Mouse (Mus musculus) cortical plate, adult 2 months (tissue): ENCODE results near the gene Ephb2.

Source experiments
- CTCF ChIP-seq: fragments of 200-500 bp; IDR thresholded peaks from 2 replicates; pipeline ENCODE4 v1.5.1; 2011; ENCODE audit warnings: mild to moderate bottlenecking, control low read depth, low read length; ENCODE audit not compliant: insufficient read depth; ENCODE audit errors: extremely low read depth
- POLR2A ChIP-seq: fragments of 200-500 bp; IDR thresholded peaks from 2 replicates; pipeline ENCODE4 v1.6.1; 2011; ENCODE audit warnings: mild to moderate bottlenecking, low read length, control low read depth; ENCODE audit not compliant: insufficient read depth; ENCODE audit errors: extremely low read depth

GRCm38 (mm10) chr4:136772952-136773584 is 62.7 kb downstream of the Ephb2 start:
- TF ChIP-seq CTCF (no peak), POLR2A (no peak)
